Mouse (Mus musculus) naive thymus-derived CD4-positive, alpha-beta T cell, adult 5 months (primary cell): ENCODE results near the gene Dynlt1b. TPM values are rescaled to one million over a fixed set of nuclear protein-coding genes. Genes with fewer than 3 reads are reported as not detected.

Source experiments
- polyA plus RNA-seq: library from polyadenylated mRNA; unstranded; fragments of 100-300 nt; shearing (Covaris generic); gene quantifications from one replicate; pipeline ENCODE4 v1.2.1, GENCODE M21; 2017

Dynlt1b gene
- 32.8 TPM for polyA plus RNA-seq

DNA sequence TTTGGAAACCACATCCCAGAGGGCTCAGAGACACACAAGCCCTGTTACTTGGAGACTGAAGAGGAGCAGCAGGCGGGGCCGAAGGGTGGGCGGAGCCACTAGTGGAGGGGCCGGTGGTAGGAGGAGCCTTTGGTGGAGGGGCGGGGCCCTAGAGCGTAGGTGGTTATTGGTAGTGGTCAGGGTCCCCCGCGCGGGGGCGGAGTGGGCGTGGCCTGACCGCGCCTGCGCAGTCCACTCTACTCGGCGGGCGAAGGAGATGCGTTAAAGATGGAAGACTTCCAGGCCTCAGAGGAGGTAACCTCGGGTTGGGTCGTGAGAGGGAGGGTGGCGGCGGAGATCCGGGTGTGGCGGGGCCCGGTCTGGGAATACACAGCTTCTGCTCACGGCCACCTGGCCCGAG, at the start of gene Dynlt1b:
Gene Dynlt1b (plus strand): TSS at position 168 of the 400 bp plus-strand sequence.

Other genes with a start within 250 kb of the Dynlt1b start
- gene Tmem181a, start 173.3 kb upstream of the Dynlt1b start, polyA plus RNA-seq = 7.1 TPM
- gene Dynlt1a, start 112.6 kb upstream of the Dynlt1b start, polyA plus RNA-seq = 2.0 TPM
- gene Dynlt1c, start 171.6 kb downstream of the Dynlt1b start, polyA plus RNA-seq = 28.2 TPM
- 31.8 TPM for gene Dynlt1f, start 225.8 kb downstream of the Dynlt1b start, polyA plus RNA-seq
- gene Sytl3, start 229.0 kb downstream of the Dynlt1b start, polyA plus RNA-seq = 3.4 TPM